Mouse (Mus musculus) testis, adult 2 months (tissue): ENCODE results near the gene Dnhd1.

Experiments
- CTCF ChIP-seq: fragments of 200-500 bp; IDR thresholded peaks from 2 replicates; pipeline ENCODE4 v1.5.1; 2012; ENCODE audit warnings: low read depth, mild to moderate bottlenecking, inconsistent platforms, low read length, moderate library complexity; ENCODE audit not compliant: control insufficient read depth, insufficient read depth, insufficient replicate concordance
- POLR2A ChIP-seq: fragments of 200-500 bp; IDR thresholded peaks from 2 replicates; pipeline ENCODE4 v1.6.1; 2012; ENCODE audit warnings: low read depth, mild to moderate bottlenecking, inconsistent platforms, low read length, moderate library complexity; ENCODE audit not compliant: control insufficient read depth

DNA sequence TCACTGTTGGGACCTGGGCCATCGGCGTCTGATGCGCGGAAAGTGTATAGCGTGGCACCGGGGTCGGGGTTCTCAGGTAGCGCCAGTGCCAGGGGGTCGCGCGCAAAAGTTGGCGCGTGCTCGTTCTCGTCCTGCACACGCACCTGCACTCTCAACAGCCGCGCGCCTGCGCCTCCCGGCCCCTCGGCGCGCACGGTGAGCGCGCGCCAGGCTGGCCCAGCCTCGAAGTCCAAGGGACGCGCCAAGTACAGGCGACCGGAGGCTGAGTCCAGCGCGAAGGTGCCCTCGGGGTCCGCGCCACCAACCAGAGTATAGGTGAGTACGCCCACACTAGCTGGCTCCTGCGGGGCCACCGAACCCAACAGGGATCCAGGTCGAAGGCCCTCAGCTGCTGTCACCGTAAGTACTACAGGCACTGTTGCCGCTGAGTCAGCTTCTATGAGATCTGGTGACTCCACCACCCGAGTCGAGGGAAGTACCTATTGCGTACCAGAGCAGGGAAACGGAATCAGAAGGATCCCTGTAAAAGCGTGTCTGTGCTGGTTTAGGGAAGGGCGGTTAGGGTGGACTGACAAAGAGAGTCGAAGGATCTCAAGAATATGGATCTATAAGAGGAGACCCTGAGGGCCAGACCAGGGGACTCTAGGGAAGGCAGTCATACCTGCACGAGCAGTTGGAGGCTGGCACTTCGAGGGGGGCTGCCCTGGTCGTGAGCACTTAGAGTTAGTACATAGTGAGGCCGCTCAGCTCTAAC, 112.1 kb downstream of the Dnhd1 start:
- no peak for TF ChIP-seq CTCF
- TF ChIP-seq POLR2A, result no peak
